Mouse (Mus musculus): ENCODE data around the gene Olfr270. TPM values are rescaled to one million over a fixed set of nuclear protein-coding genes. Genes with fewer than 3 reads are reported as not detected.

Gene Olfr270
- not detected in 2 replicates for polyA plus RNA-seq (2016; fragmentation: Nextera tagmentation; extraction: Ambion mirVana)

DNA sequence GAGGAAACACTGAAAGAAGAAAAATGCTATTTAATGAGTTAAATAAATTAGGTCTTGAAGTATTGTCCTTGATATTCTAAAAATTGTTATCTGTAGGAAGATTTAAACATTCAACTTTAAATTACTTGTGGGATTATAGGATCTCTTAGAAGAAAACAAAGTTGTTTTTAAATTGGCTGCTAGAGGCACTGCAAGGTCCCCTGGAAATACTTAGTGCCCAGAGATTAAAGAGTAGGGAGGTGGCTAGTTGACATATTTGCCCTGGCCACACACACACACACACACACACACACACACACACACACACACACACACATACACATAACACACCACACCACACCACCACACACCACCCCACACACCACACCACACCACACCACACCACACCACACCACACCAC is at the start of gene Olfr270:
Gene Olfr270, plus strand, starts transcription at position 301 of the 400 bp plus-strand sequence.
- H3K9ac ChIP-seq = no peak within 1 kb of the TSS
- no peaks in the 10 kb centered on the region for H3K4me1 ChIP-seq (replicated peaks)
- H3K4me3 ChIP-seq = no peak within 1 kb of the TSS
- ATAC-seq (ENCODE audit: insufficient number of reproducible peaks, low FRiP score) = no peak
- no peaks in the 10 kb centered on the region for H3K9me3 ChIP-seq (replicated peaks)
- no peak within 1 kb of the TSS for H3K4me2 ChIP-seq
- H3K36me3 ChIP-seq = no peaks in the 10 kb centered on the region
- H3K27ac ChIP-seq (ENCODE audit: poor library complexity, severe bottlenecking) = no peak within 1 kb of the TSS
- no peaks in the 10 kb centered on the region for H3K27me3 ChIP-seq (replicated peaks)

DNA sequence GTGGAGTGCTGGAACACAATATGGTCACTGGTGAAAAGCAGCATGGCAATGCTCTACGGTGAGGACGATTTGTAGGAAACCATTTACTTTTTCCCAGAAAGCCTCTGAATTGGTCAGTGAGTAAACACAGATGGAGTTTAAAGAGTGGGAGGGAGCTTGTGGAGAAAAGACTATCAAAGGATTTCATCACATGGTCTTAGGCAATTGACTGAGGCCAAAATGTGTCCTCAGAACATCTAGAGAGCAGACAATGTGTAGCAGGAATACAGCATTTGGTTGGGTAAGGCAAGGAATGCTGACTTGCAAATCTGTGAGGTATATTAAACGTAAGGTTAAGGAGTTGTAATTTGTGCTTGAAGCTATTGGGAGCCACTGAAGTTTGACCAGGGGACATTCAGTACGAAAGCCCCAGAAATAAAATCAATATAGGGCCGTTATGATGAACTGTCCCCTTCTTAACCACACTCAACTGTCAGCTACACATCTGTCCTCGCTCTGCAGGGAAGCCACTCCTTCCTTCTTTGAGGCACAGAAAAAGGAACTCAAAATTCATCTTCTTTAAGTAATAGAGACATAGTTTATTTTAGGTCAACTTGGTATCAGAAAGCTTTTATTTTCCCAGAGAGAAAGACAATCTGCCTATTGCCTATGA is 47.6 kb upstream of the Olfr270 start:
- 78% methylated on average over 6 of the region's 6 CpGs for WGBS
- H3K9ac ChIP-seq = no peak overlapping the region
- H3K27ac ChIP-seq (ENCODE audit: poor library complexity, severe bottlenecking) = no peak overlapping the region
- H3K9me3 ChIP-seq (replicated peaks) = no peaks in the 10 kb centered on the region
- no peaks in the 10 kb centered on the region for H3K27me3 ChIP-seq (replicated peaks)
- no peak overlapping the region for H3K4me3 ChIP-seq
- H3K4me2 ChIP-seq = no peak overlapping the region
- no peaks in the 10 kb centered on the region for H3K4me1 ChIP-seq (replicated peaks)
- H3K36me3 ChIP-seq = no peaks in the 10 kb centered on the region
- no peak for ATAC-seq (ENCODE audit: insufficient number of reproducible peaks, low FRiP score)

DNA sequence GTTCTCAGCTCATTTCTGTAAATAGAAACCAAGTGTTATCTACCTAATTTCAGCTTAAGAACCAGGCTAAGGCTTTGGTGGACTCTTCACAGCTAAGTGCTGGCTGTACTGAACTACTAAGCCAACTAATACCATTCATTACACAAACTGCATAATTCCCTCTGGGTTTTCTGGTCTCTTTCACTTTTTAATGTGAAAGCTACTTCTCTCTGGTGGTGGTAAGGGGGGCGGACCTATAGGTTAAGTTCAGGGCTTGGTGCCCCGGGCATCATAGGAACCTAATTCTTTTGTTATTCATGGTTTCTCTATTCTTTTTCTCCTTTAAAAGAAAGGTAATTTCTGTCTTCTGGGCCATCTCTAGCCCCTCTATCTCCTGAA is 47.0 kb upstream of the Olfr270 start:
- H3K27ac ChIP-seq (ENCODE audit: poor library complexity, severe bottlenecking) = no peak overlapping the region
- no peak for ATAC-seq (ENCODE audit: insufficient number of reproducible peaks, low FRiP score)
- H3K4me3 ChIP-seq = no peak overlapping the region
- H3K27me3 ChIP-seq (replicated peaks) = no peaks in the 10 kb centered on the region
- H3K4me2 ChIP-seq = no peak overlapping the region
- H3K36me3 ChIP-seq = no peaks in the 10 kb centered on the region
- H3K9me3 ChIP-seq (replicated peaks) = no peaks in the 10 kb centered on the region
- 78% methylated on average over 2 of the region's 2 CpGs for WGBS
- H3K4me1 ChIP-seq (replicated peaks) = no peaks in the 10 kb centered on the region
- no peak overlapping the region for H3K9ac ChIP-seq

DNA sequence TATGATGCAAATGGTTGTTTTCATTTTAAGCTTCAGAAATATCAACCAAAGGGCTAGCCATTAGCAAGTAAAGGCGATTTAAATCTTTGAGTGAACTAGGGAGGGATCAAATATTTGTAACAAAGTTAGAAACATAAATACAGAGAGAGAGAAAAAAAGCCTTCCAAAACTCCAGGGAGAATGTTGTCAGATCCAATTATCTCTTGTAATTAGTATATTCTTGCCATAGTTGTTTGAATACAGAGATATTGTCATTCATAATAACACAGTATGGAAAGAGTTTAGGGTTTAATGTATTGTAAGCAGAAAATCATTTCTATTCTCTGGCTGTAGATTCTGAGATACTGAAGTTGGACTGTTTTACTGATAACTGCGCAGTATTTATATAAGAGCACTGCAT is 45.3 kb upstream of the Olfr270 start, which contains the start of gene Olfr272:
Gene Olfr272, minus strand, starts transcription at position 101 of the 400 bp plus-strand sequence.
- Histone ChIP-seq H3K9me3 (replicated peaks) (no peaks in the 10 kb centered on the region), H3K4me2 (no peak within 1 kb of the TSS), H3K4me1 (replicated peaks) (no peaks in the 10 kb centered on the region), H3K36me3 (no peaks in the 10 kb centered on the region), H3K9ac (no peak within 1 kb of the TSS), H3K4me3 (no peak within 1 kb of the TSS), H3K27ac (ENCODE audit: poor library complexity, severe bottlenecking) (no peak within 1 kb of the TSS), H3K27me3 (replicated peaks) (no peaks in the 10 kb centered on the region)
- ATAC-seq (ENCODE audit: insufficient number of reproducible peaks, low FRiP score) = no peak
- 76% methylated on average over 2 of the region's 2 CpGs for WGBS

DNA sequence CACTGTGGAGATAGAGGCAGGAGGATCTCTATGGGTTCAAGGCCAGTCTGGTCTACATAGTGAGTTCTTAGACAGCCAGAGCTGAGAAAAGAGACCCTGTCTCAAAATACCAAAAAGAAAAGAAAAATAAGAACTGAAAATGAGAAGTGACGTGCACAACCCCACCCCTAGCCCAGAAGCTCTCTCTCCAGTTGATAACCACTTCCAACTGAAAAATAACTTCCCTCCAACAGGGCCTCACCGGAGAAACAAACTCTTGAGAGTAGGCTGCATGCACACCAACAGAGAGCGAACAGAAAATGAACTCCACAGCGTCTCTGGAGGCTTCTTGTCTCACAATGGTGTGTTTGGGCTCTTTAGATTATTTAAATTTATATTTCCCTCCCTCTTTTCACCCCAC is 33.9 kb upstream of the Olfr270 start:
- WGBS = 86% methylated on average over 4 of the region's 4 CpGs
- Histone ChIP-seq H3K4me1 (replicated peaks) (no peaks in the 10 kb centered on the region), H3K27me3 (replicated peaks) (no peaks in the 10 kb centered on the region), H3K4me2 (no peak overlapping the region), H3K9me3 (replicated peaks) (no peaks in the 10 kb centered on the region), H3K9ac (no peak overlapping the region), H3K4me3 (no peak overlapping the region), H3K36me3 (no peaks in the 10 kb centered on the region), H3K27ac (ENCODE audit: poor library complexity, severe bottlenecking) (no peak overlapping the region)
- no peak for ATAC-seq (ENCODE audit: insufficient number of reproducible peaks, low FRiP score)

- H3K9me3 ChIP-seq (replicated peaks) = no peaks in the 10 kb centered on the region
- no peaks in the 10 kb centered on the region for H3K36me3 ChIP-seq
Measured at GRCm38 (mm10) chr4:52946665-52947064, 17.7 kb upstream of the Olfr270 start.

DNA sequence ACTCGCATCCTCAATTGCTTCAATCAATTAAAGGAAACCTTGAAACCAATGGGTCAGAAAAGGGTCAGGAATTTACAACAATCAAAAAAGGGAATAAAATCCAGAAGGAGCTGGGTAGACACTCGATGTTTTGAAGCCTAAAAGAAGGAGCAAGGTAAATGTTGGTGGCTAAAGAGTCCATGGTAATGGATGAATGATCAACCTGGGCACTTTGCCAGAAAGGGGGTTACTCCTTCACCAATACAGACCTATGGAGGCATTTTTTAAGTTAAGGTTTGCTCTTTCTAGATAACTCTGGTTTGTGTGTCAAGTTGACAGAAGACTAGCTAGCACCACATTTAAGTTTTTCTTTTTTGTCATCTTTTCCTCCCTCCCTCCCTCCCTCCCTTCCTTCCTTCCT is 15.3 kb upstream of the Olfr270 start:
- 81% methylated on average over 2 of the region's 2 CpGs for WGBS
- no peaks in the 10 kb centered on the region for H3K4me1 ChIP-seq (replicated peaks)

More at GRCm38 (mm10) chr4:52946665-52947064, 17.7 kb upstream of the Olfr270 start:
- Histone ChIP-seq H3K4me2 (no peak overlapping the region), H3K27me3 (replicated peaks) (no peaks in the 10 kb centered on the region), H3K4me1 (replicated peaks) (no peaks in the 10 kb centered on the region), H3K9ac (no peak overlapping the region), H3K27ac (ENCODE audit: poor library complexity, severe bottlenecking) (no peak overlapping the region), H3K4me3 (no peak overlapping the region)
- ATAC-seq (ENCODE audit: insufficient number of reproducible peaks, low FRiP score) = no peak

DNA sequence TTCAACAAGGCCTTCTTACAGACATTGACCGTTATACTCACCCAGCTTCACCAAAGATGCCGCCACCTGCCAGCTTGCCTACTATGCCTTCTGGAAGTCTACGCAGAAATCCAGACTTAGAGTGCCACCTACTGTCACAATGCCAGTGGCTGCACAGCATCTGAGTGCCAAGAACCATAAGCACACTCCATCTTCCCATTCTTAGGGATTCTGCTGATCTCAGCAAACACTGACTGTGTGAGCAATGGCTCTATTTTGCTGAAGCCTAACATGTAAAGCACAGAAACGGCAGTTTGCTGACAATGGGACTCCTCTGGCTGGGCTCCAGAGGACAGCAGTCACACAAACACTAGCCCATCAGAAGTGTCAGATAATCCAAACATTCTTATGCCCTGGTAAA is 5.7 kb upstream of the Olfr270 start:
- H3K27ac ChIP-seq (ENCODE audit: poor library complexity, severe bottlenecking) = no peak overlapping the region
- H3K9me3 ChIP-seq (replicated peaks) = no peaks in the 10 kb centered on the region
- H3K4me2 ChIP-seq = no peak overlapping the region
- no peak overlapping the region for H3K4me3 ChIP-seq
- H3K36me3 ChIP-seq = no peaks in the 10 kb centered on the region
- H3K9ac ChIP-seq = no peak overlapping the region
- WGBS = 35% methylated on average over 4 of the region's 4 CpGs
- ATAC-seq (ENCODE audit: insufficient number of reproducible peaks, low FRiP score) = no peak
- no peaks in the 10 kb centered on the region for H3K4me1 ChIP-seq (replicated peaks)
- no peaks in the 10 kb centered on the region for H3K27me3 ChIP-seq (replicated peaks)

More for the DNA sequence above, 15.3 kb upstream of the Olfr270 start:
- no peak overlapping the region for H3K9ac ChIP-seq
- no peak overlapping the region for H3K27ac ChIP-seq (ENCODE audit: poor library complexity, severe bottlenecking)
- H3K4me3 ChIP-seq = no peak overlapping the region
- no peaks in the 10 kb centered on the region for H3K27me3 ChIP-seq (replicated peaks)
- H3K36me3 ChIP-seq = no peaks in the 10 kb centered on the region
- no peaks in the 10 kb centered on the region for H3K9me3 ChIP-seq (replicated peaks)
- no peak overlapping the region for H3K4me2 ChIP-seq
- no peak for ATAC-seq (ENCODE audit: insufficient number of reproducible peaks, low FRiP score)

DNA sequence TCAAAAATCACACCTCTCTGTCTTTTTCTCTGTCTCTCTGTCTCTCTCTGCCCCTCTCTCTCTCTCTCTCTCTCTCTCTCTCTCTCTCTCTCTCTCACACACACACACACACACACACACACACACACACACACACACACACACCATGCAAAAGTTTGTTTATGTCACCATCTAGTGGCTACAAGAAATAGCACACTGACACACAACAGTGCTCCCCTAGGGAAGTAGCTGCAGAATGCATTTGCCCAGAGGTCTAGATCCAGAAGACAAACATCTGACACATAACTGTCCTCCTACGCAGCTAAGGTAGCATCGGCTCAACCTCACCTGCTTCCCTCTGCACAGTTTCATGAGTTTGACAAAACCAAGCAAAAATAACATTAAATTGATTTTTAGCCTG is 20.9 kb downstream of the Olfr270 start:
- Histone ChIP-seq H3K9me3 (replicated peaks) (no peaks in the 10 kb centered on the region), H3K27me3 (replicated peaks) (no peaks in the 10 kb centered on the region), H3K4me1 (replicated peaks) (0 out of 2 replicates have a peak, but pooled peaks cover 5% of the 10 kb centered on the region), H3K4me2 (no peak overlapping the region), H3K9ac (no peak overlapping the region), H3K27ac (ENCODE audit: poor library complexity, severe bottlenecking) (no peak overlapping the region), H3K4me3 (no peak overlapping the region), H3K36me3 (no peaks in the 10 kb centered on the region)
- WGBS = 64% methylated on average over 2 of the region's 2 CpGs
- ATAC-seq (ENCODE audit: insufficient number of reproducible peaks, low FRiP score) = no peak

- Histone ChIP-seq H3K27ac (ENCODE audit: poor library complexity, severe bottlenecking) (no peak overlapping the region), H3K4me3 (no peak overlapping the region), H3K4me1 (replicated peaks) (0 out of 2 replicates have a peak, but pooled peaks cover 5% of the 10 kb centered on the region), H3K9me3 (replicated peaks) (0 out of 2 replicates have a peak, but pooled peaks cover 2% of the 10 kb centered on the region), H3K4me2 (no peak overlapping the region), H3K36me3 (no peaks in the 10 kb centered on the region), H3K27me3 (replicated peaks) (no peaks in the 10 kb centered on the region), H3K9ac (no peak overlapping the region)
- no peak for ATAC-seq (ENCODE audit: insufficient number of reproducible peaks, low FRiP score)
- WGBS = 84% methylated on average over 2 of the region's 2 CpGs
Measured at GRCm38 (mm10) chr4:52986266-52986665, 21.9 kb downstream of the Olfr270 start.

DNA sequence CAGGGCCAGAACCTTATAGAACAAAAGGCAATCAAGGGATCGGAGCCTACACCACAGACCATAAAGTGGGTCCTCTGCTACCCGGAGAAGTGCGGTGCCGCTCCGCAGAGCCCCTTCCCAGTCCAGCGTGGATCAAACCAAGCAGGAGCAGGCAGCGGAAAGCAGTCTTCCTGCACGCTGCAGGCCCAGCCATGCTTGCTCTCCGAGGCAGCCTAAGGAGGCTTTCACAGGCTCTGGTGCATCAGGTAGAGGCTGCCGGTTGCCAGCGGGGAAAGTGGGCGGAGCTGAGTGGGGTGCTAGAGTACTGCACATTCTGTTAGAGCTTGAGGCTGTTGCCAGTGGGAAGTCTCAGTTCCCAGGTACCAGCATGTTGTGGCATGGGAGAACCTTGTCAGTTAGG is 24.9 kb downstream of the Olfr270 start, which contains the start of gene Nipsnap3a:
Gene Nipsnap3a, plus strand, starts transcription at position 25 of the 400 bp plus-strand sequence.
- ATAC-seq (ENCODE audit: insufficient number of reproducible peaks, low FRiP score) = no peak
- 0 out of 2 replicates have a peak, but pooled peaks cover 2% of the 10 kb centered on the region for H3K9me3 ChIP-seq (replicated peaks)
- H3K4me1 ChIP-seq (replicated peaks) = 0 out of 2 replicates have a peak, but pooled peaks cover 5% of the 10 kb centered on the region
- no peak within 1 kb of the TSS for H3K27ac ChIP-seq (ENCODE audit: poor library complexity, severe bottlenecking)
- peak within 1 kb of the TSS; percentile 20 for H3K4me3 ChIP-seq
- H3K27me3 ChIP-seq (replicated peaks) = no peaks in the 10 kb centered on the region
- peak within 1 kb of the TSS; percentile 64 for H3K4me2 ChIP-seq
- 22% methylated on average over 12 of the region's 12 CpGs for WGBS
- H3K9ac ChIP-seq = peak within 1 kb of the TSS; percentile 34; the same call in 1 of the 2 replicates
- no peaks in the 10 kb centered on the region for H3K36me3 ChIP-seq

DNA sequence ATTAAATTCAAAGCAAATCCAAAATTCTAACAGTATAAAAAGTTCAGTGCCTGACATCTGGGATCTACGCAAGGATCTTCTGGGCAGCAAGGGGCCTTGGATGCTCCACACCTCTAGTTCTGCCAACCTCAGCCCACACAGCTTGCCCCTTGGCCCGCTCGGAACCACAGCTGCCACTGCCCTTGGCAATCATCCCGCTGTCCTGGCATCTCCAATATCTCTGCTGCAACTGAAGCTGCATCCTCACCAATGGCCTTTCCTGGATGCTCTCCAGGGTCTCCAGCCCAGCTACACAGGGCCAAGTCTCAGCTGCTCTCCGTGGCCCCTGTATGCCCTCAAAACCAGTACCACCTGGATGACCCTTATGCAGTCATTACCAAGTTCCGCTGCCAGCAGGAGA is 35.1 kb downstream of the Olfr270 start:
- 90% methylated on average over 6 of the region's 6 CpGs for WGBS
- no peaks in the 10 kb centered on the region for H3K27me3 ChIP-seq (replicated peaks)
- H3K36me3 ChIP-seq = no peaks in the 10 kb centered on the region
- H3K27ac ChIP-seq (ENCODE audit: poor library complexity, severe bottlenecking) = no peak overlapping the region
- no peak overlapping the region for H3K9ac ChIP-seq
- H3K4me2 ChIP-seq = no peak overlapping the region
- H3K9me3 ChIP-seq (replicated peaks) = no peaks in the 10 kb centered on the region
- ATAC-seq (ENCODE audit: insufficient number of reproducible peaks, low FRiP score) = no peak
- no peaks in the 10 kb centered on the region for H3K4me1 ChIP-seq (replicated peaks)
- no peak overlapping the region for H3K4me3 ChIP-seq
